Mouse (Mus musculus) hindbrain, embryonic 11.5 days (tissue): ENCODE results near the gene Minos1. TPM values are rescaled to one million over a fixed set of nuclear protein-coding genes. Genes with fewer than 3 reads are reported as not detected.
A peak's percentile ranks its signal among the peaks of the same experiment; 100 is the strongest.

Source experiments
- ATAC-seq: fragments of 200-750 bp; cut with Nextera tagmentation; 2 replicates; pipeline ENCODE4 v1.8.0; 2017; ENCODE audit warnings: mild to moderate bottlenecking, moderate TSS enrichment, moderate library complexity; ENCODE audit not compliant: low FRiP score
- DNase-seq: peaks from one replicate; pipeline ENCODE4 v3.0.0-alpha.2; 2015; ENCODE audit warnings: low spot score
- H3K27ac ChIP-seq: fragments of 300-500 bp; sonication (generic); 2 replicates; pipeline ENCODE4 v1.5.1; 2014; ENCODE audit warnings: mild to moderate bottlenecking, low read depth, low read length
- H3K27me3 ChIP-seq: fragments of 300-500 bp; sonication (generic); 2 replicates; pipeline ENCODE4 v1.6.1; 2014; ENCODE audit warnings: mild to moderate bottlenecking, low read length, moderate library complexity, mixed read lengths; ENCODE audit not compliant: control insufficient read depth, insufficient read depth
- H3K36me3 ChIP-seq: fragments of 300-500 bp; sonication (generic); 2 replicates; pipeline ENCODE4 v1.6.1; 2014; ENCODE audit warnings: mild to moderate bottlenecking, low read length, moderate library complexity, mixed read lengths; ENCODE audit not compliant: control insufficient read depth, insufficient read depth
- H3K4me1 ChIP-seq: fragments of 300-500 bp; sonication (generic); replicated peaks from 2 replicates; pipeline ENCODE4 v1.6.1; 2014; ENCODE audit warnings: low read length, mixed read lengths; ENCODE audit not compliant: control insufficient read depth, insufficient read depth
- H3K4me2 ChIP-seq: fragments of 300-500 bp; sonication (generic); replicated peaks from 2 replicates; pipeline ENCODE4 v1.6.1; 2014; ENCODE audit warnings: mild to moderate bottlenecking, low read depth, low read length
- H3K4me3 ChIP-seq: fragments of 300-500 bp; sonication (generic); 2 replicates; pipeline ENCODE4 v1.5.1; 2014; ENCODE audit warnings: low read depth, low read length
- H3K9ac ChIP-seq: fragments of 300-500 bp; sonication (generic); 2 replicates; pipeline ENCODE4 v1.6.1; 2014; ENCODE audit warnings: low read depth, low read length
- H3K9me3 ChIP-seq: fragments of 300-500 bp; sonication (generic); 2 replicates; pipeline ENCODE4 v1.6.1; 2016; ENCODE audit warnings: low read length; ENCODE audit not compliant: control insufficient read depth
- WGBS: fragments of 180-500 bp; shearing (Covaris S2); extraction: QIAGEN DNeasy Blood & Tissue Kit; methylation state at CpG from one replicate; pipeline ENCODE4 v1.1.7; 2014; 5-methylcytosine and 5-hydroxymethylcytosine counted together
- polyA plus RNA-seq: library from polyadenylated mRNA; unstranded; fragments of >200 nt; fragmentation: Nextera tagmentation; extraction: Ambion mirVana; gene quantifications from 2 replicates; pipeline ENCODE4 v1.2.1, GENCODE M21; 2014

The Minos1 gene
- polyA plus RNA-seq, 1 experiment from 2014 or later: 399 TPM

DNA sequence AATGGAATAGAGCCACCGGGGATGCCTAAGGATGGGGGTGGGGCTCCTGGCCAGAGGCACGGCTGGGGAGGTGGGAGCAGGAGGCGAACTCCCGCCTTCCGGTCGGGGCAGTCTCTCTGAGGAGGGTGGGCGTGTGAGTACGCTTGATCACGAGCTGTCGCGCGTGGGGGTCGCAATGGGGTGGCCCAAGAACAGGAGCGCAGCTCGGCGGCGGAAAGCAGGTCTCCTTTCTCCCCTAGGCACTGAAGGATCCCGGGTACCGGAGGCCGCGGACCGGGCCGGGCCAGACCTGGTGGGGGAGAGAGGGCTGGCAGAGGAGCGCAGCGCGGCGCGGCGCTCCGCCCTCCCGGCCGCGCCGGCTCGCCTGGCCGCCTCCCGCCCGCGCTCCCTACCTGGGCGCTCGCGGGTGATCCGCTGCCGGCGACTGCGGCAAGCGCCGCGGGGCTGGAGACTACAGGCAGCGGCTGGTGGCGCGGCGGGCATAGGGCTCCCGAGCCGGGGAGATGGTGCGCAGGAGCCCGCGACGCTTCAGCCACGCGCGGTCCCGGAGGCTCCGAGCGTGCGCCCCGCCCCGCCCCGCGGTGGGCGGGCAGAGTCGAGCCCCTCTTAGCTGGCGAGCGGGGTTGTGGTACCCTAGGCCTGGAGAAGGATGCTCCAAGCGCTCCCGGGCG lies 55.7 kb downstream of the Minos1 start, which contains the start of gene Htr6:
Htr6 (minus strand) TSS at position 530 of the 671 bp plus-strand sequence.
- Histone ChIP-seq H3K4me1 (0 out of 2 replicates have a peak, but pooled peaks cover 2% of the 10 kb centered on the region), H3K9ac (peak within 1 kb of the TSS; percentile 40; the same call in 1 of the 2 replicates), H3K4me3 (peak within 1 kb of the TSS; percentile 38), H3K9me3 (no peaks in the 10 kb centered on the region), H3K4me2 (peak within 1 kb of the TSS; percentile 86), H3K27ac (no peak within 1 kb of the TSS), H3K27me3 (peaks cover 49% of the 10 kb centered on the region), H3K36me3 (no peaks in the 10 kb centered on the region)
- DNase-seq: peak; percentile 37
- no peak for ATAC-seq
- WGBS: under 1% methylated on average over 61 of the region's 77 CpGs

DNA sequence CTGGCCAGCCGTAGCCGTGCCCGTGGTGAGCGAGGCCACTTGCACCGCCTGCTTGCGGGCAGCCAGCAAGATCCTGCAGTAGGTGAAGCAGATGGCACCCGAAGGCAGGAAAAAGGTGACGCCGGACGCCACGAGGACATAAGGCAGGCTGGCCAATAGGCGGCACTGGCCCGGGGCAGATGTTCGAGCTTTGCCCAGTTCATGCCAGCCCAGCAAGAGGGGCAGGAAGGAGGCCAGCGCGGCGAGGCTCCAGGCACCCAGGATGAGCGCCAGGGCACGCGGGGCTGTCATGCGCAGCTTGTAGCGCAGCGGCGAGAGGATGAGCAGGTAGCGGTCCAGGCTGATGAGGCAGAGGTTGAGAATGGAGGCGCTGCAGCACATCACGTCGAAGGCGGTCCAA lies 56.9 kb downstream of the Minos1 start:
- H3K4me3 ChIP-seq: no peak overlapping the region
- ATAC-seq (no peak), DNase-seq (no peak)
- 16% methylated on average over 29 of the region's 29 CpGs for WGBS
- no peak overlapping the region for H3K9ac ChIP-seq
- 0 out of 2 replicates have a peak, but pooled peaks cover 2% of the 10 kb centered on the region for H3K4me1 ChIP-seq
- H3K36me3 ChIP-seq: no peaks in the 10 kb centered on the region
- H3K4me2 ChIP-seq: peak overlapping the region; percentile 86; the same call in 1 of the 2 replicates
- no peak overlapping the region for H3K27ac ChIP-seq
- peaks cover 49% of the 10 kb centered on the region for H3K27me3 ChIP-seq
- no peaks in the 10 kb centered on the region for H3K9me3 ChIP-seq

- H3K27ac ChIP-seq: no peak overlapping the region
- peaks cover 6% of the 10 kb centered on the region for H3K27me3 ChIP-seq
- no peak for DNase-seq
- H3K4me3 ChIP-seq: no peak overlapping the region
- no peak for ATAC-seq
- H3K4me1 ChIP-seq: no peaks in the 10 kb centered on the region
- H3K36me3 ChIP-seq: no peaks in the 10 kb centered on the region
- H3K4me2 ChIP-seq: no peak overlapping the region
- H3K9ac ChIP-seq: no peak overlapping the region
- no peaks in the 10 kb centered on the region for H3K9me3 ChIP-seq
- 49% methylated on average over 4 of the region's 4 CpGs for WGBS
Observed at GRCm38 (mm10) chr4:139068287-139068686, 62.6 kb downstream of the Minos1 start.

DNA sequence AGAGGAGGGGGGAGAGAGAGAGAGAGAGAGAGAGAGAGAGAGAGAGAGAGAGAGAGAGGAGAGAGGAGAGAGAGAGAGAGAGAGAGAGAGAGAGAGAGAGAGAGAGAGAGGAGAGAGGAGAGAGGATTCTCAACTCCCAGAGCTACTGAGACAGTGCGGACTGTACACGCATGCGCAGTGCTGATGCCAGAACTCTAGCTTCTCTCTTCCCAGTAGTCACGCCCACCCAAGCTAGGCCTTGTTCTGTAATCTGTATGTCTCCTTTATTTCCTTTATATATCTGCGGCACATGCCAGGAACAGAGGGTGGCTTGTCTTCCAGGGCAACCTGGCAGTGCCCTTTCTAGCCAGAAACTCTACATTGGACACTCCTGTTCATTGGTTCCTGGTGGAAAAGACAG lies 66.1 kb downstream of the Minos1 start:
- Histone ChIP-seq H3K9ac (no peak overlapping the region), H3K9me3 (no peaks in the 10 kb centered on the region), H3K4me3 (no peak overlapping the region), H3K4me2 (no peak overlapping the region), H3K36me3 (no peaks in the 10 kb centered on the region), H3K27me3 (no peaks in the 10 kb centered on the region), H3K27ac (no peak overlapping the region), H3K4me1 (no peaks in the 10 kb centered on the region)
- DNase-seq (no peak), ATAC-seq (no peak)
- WGBS: 95% methylated on average over 5 of the region's 5 CpGs

DNA sequence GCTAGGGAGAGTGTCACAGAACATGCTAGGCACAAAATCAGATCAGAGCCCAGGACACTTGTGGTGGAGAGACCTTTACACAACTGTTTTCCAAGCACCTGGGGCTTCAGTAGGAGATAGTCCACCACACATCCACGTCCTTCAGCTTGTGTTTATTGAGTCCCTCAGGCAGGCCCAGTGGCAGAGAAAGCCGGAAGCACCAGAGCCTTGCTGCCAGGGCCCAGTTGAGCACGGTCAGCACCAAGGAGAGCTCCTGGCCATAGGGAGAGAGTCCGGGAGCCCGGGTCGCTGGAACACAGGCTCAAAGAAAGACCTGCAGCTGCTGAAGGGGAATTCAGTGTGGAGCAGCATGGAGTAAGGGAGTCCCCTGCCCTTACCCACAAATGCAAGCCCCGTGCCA lies 71.3 kb downstream of the Minos1 start:
- no peak for ATAC-seq
- no peak overlapping the region for H3K4me2 ChIP-seq
- WGBS: 12% methylated on average over 7 of the region's 7 CpGs
- H3K27ac ChIP-seq: no peak overlapping the region
- H3K4me1 ChIP-seq: no peaks in the 10 kb centered on the region
- H3K9ac ChIP-seq: no peak overlapping the region
- H3K27me3 ChIP-seq: no peaks in the 10 kb centered on the region
- no peak overlapping the region for H3K4me3 ChIP-seq
- no peaks in the 10 kb centered on the region for H3K9me3 ChIP-seq
- DNase-seq: peak; percentile 70
- H3K36me3 ChIP-seq: no peaks in the 10 kb centered on the region

GRCm38 (mm10) chr4:139058029-139058428 lies 72.9 kb downstream of the Minos1 start:
- Histone ChIP-seq H3K36me3 (no peaks in the 10 kb centered on the region), H3K27me3 (no peaks in the 10 kb centered on the region), H3K27ac (no peak overlapping the region), H3K4me2 (no peak overlapping the region), H3K9me3 (no peaks in the 10 kb centered on the region), H3K4me3 (no peak overlapping the region), H3K9ac (no peak overlapping the region), H3K4me1 (no peaks in the 10 kb centered on the region)
- no peak for DNase-seq
- no peak for ATAC-seq
- WGBS: 87% methylated on average over 5 of the region's 5 CpGs

- no peak overlapping the region for H3K4me2 ChIP-seq
- 76% methylated on average over 5 of the region's 5 CpGs for WGBS
Observed at GRCm38 (mm10) chr4:139057291-139057690, 73.6 kb downstream of the Minos1 start.

GRCm38 (mm10) chr4:139055744-139056143 lies 75.2 kb downstream of the Minos1 start:
- H3K27me3 ChIP-seq: no peaks in the 10 kb centered on the region
- no peak for DNase-seq
- H3K9ac ChIP-seq: no peak overlapping the region
- H3K9me3 ChIP-seq: no peaks in the 10 kb centered on the region
- 78% methylated on average over 3 of the region's 3 CpGs for WGBS
- no peak overlapping the region for H3K27ac ChIP-seq
- no peak for ATAC-seq
- no peaks in the 10 kb centered on the region for H3K4me1 ChIP-seq
- H3K36me3 ChIP-seq: no peaks in the 10 kb centered on the region
- no peak overlapping the region for H3K4me3 ChIP-seq
- no peak overlapping the region for H3K4me2 ChIP-seq

More at GRCm38 (mm10) chr4:139057291-139057690, 73.6 kb downstream of the Minos1 start:
- Histone ChIP-seq H3K9ac (no peak overlapping the region), H3K36me3 (no peaks in the 10 kb centered on the region), H3K27me3 (no peaks in the 10 kb centered on the region), H3K27ac (no peak overlapping the region), H3K4me3 (no peak overlapping the region), H3K9me3 (no peaks in the 10 kb centered on the region), H3K4me1 (no peaks in the 10 kb centered on the region)
- ATAC-seq: no peak
- no peak for DNase-seq

DNA sequence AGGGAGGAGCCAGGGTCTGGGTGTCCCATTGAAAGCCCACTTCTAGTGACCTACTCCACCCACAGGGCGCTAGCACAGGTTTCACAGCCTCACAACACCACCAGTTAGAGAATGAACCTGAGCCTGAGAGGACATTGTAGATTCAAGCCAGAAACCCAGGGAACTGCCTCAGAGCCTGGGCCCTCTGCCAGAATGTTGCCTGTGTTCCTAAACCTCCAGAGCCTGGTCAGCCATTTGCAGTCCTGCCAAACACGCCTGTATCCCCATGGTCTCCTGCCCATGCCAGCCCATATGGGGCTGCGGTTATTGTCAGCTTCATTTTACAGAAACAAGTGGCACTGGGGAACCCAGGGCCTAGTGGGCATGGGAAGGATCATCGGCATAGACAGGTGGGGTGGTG lies 75.6 kb downstream of the Minos1 start:
- WGBS: 89% methylated on average over 4 of the region's 4 CpGs
- Histone ChIP-seq H3K36me3 (no peaks in the 10 kb centered on the region), H3K27ac (no peak overlapping the region), H3K4me2 (no peak overlapping the region), H3K9me3 (no peaks in the 10 kb centered on the region), H3K4me1 (no peaks in the 10 kb centered on the region), H3K27me3 (no peaks in the 10 kb centered on the region), H3K9ac (no peak overlapping the region), H3K4me3 (no peak overlapping the region)
- no peak for ATAC-seq
- DNase-seq: no peak
